Mouse (Mus musculus): ENCODE data around the gene Slc44a2. TPM values are rescaled to one million over a fixed set of nuclear protein-coding genes. Genes with fewer than 3 reads are reported as not detected.
"Not testable (repeated sequence)": the region's sequence is repeated elsewhere in the genome, so short reads cannot be mapped to it uniquely, and the experiment has no call there.

Gene Slc44a2
- polyA plus RNA-seq, 1 experiment from 2014 or later = 60.4 TPM

DNA sequence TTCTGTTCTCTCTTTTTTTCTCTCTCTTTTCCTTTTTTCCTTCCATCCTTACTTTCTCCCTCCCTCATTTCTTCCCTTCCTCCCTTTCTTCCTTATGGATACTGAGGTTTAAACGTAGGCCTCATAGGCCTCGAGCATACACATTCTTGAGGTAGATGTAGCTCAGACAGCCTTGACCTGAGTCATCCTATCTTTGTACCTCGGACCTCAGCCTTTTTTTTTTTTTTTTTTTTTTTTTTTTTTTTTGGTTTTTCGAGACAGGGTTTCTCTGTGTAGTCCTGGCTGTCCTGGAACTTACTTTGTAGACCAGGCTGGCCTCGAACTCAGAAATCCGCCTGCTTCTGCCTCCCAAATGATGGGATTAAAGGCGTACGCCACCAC lies 2.4 kb downstream of the Slc44a2 start:
- not testable (repeated sequence) for DNase-seq (ENCODE audit: low spot score); H3K9me3 ChIP-seq (ENCODE audit: control insufficient read depth, low read length); H3K27ac ChIP-seq (ENCODE audit: low read depth, low read length); H3K9ac ChIP-seq (ENCODE audit: low read depth, low read length); H3K4me2 ChIP-seq (replicated peaks; ENCODE audit: low read depth, low read length); H3K4me1 ChIP-seq (replicated peaks; ENCODE audit: control insufficient read depth, insufficient read depth, low read length); H3K4me3 ChIP-seq (ENCODE audit: low read depth, low read length); H3K27me3 ChIP-seq (ENCODE audit: control insufficient read depth, insufficient read depth, low read length); ATAC-seq (ENCODE audit: low FRiP score); H3K36me3 ChIP-seq (ENCODE audit: control insufficient read depth, insufficient read depth, low read length)
- 94% methylated on average over 8 of the region's 8 CpGs for WGBS

DNA sequence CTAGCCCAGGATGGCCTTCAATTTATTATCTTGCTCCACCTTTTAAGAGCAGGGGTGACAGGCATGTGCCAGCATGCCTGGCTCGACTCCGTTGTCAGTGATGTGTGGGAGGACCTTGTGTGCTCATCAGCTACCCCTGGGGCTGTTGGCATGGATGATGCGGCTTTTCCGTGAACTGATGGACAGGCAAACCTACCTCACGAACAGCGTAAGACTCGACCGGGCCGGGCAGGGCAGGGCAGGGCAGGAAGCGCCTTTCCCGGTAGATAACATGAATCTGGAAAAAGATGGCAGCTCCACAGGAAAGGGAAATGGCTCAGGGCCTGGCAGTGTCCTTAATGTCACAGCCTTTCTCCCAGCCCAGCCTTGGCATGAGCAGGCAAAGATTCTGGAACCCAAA lies 3.8 kb downstream of the Slc44a2 start:
- WGBS = 91% methylated on average over 11 of the region's 11 CpGs
- no peaks in the 10 kb centered on the region for H3K27me3 ChIP-seq (ENCODE audit: control insufficient read depth, insufficient read depth, low read length)
- no peak overlapping the region for H3K9ac ChIP-seq (ENCODE audit: low read depth, low read length)
- no peak overlapping the region for H3K27ac ChIP-seq (ENCODE audit: low read depth, low read length)
- DNase-seq (ENCODE audit: low spot score) (no peak), ATAC-seq (ENCODE audit: low FRiP score) (no peak)
- no peak overlapping the region for H3K4me2 ChIP-seq (replicated peaks; ENCODE audit: low read depth, low read length)
- H3K4me3 ChIP-seq (ENCODE audit: low read depth, low read length) = no peak overlapping the region
- no peaks in the 10 kb centered on the region for H3K36me3 ChIP-seq (ENCODE audit: control insufficient read depth, insufficient read depth, low read length)
- peaks cover 5% of the 10 kb centered on the region for H3K4me1 ChIP-seq (replicated peaks; ENCODE audit: control insufficient read depth, insufficient read depth, low read length)
- H3K9me3 ChIP-seq (ENCODE audit: control insufficient read depth, low read length) = no peaks in the 10 kb centered on the region

- Histone ChIP-seq H3K9ac (ENCODE audit: low read depth, low read length) (no peak overlapping the region), H3K4me2 (replicated peaks; ENCODE audit: low read depth, low read length) (no peak overlapping the region), H3K27me3 (ENCODE audit: control insufficient read depth, insufficient read depth, low read length) (no peaks in the 10 kb centered on the region), H3K9me3 (ENCODE audit: control insufficient read depth, low read length) (no peaks in the 10 kb centered on the region), H3K4me1 (replicated peaks; ENCODE audit: control insufficient read depth, insufficient read depth, low read length) (no peaks in the 10 kb centered on the region), H3K36me3 (ENCODE audit: control insufficient read depth, insufficient read depth, low read length) (no peaks in the 10 kb centered on the region), H3K27ac (ENCODE audit: low read depth, low read length) (no peak overlapping the region), H3K4me3 (ENCODE audit: low read depth, low read length) (no peak overlapping the region)
- DNase-seq (ENCODE audit: low spot score) (no peak), ATAC-seq (ENCODE audit: low FRiP score) (no peak)
- 72% methylated on average over 3 of the region's 3 CpGs for WGBS
Measured at GRCm38 (mm10) chr9:21327569-21327968, 7.1 kb downstream of the Slc44a2 start.

DNA sequence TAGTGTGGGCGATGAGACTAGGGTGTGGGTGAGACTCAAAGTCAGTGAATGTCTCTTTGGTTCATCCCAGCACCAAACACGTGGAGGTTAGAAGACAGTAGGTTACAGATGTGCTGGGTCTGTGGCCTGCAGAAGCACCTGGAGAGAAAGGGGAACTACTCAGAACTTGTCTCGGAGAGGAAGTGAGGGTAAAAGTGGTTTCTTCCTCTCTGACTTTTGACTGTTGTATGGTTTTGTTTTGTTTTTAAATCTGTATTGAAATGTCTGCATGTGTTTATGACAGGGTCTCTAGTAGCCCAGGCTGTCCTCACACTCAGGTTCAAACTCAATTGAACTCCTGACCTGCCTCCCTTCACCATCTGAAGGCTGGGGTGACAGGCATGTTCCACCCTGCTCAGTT lies 7.5 kb downstream of the Slc44a2 start:
- no peak for DNase-seq (ENCODE audit: low spot score)
- Histone ChIP-seq H3K4me3 (ENCODE audit: low read depth, low read length) (no peak overlapping the region), H3K4me2 (replicated peaks; ENCODE audit: low read depth, low read length) (no peak overlapping the region), H3K27me3 (ENCODE audit: control insufficient read depth, insufficient read depth, low read length) (no peaks in the 10 kb centered on the region), H3K27ac (ENCODE audit: low read depth, low read length) (no peak overlapping the region), H3K36me3 (ENCODE audit: control insufficient read depth, insufficient read depth, low read length) (no peaks in the 10 kb centered on the region), H3K4me1 (replicated peaks; ENCODE audit: control insufficient read depth, insufficient read depth, low read length) (no peaks in the 10 kb centered on the region), H3K9me3 (ENCODE audit: control insufficient read depth, low read length) (no peaks in the 10 kb centered on the region), H3K9ac (ENCODE audit: low read depth, low read length) (no peak overlapping the region)
- no peak for ATAC-seq (ENCODE audit: low FRiP score)
- 83% methylated on average over 3 of the region's 3 CpGs for WGBS

- H3K9ac ChIP-seq (ENCODE audit: low read depth, low read length) = no peak overlapping the region
- ATAC-seq (ENCODE audit: low FRiP score) (no peak), DNase-seq (ENCODE audit: low spot score) (no peak)
- WGBS = 90% methylated on average over 3 of the region's 5 CpGs
- H3K4me1 ChIP-seq (replicated peaks; ENCODE audit: control insufficient read depth, insufficient read depth, low read length) = no peaks in the 10 kb centered on the region
- H3K4me2 ChIP-seq (replicated peaks; ENCODE audit: low read depth, low read length) = no peak overlapping the region
- no peak overlapping the region for H3K4me3 ChIP-seq (ENCODE audit: low read depth, low read length)
- no peak overlapping the region for H3K27ac ChIP-seq (ENCODE audit: low read depth, low read length)
- no peaks in the 10 kb centered on the region for H3K36me3 ChIP-seq (ENCODE audit: control insufficient read depth, insufficient read depth, low read length)
- H3K9me3 ChIP-seq (ENCODE audit: control insufficient read depth, low read length) = no peaks in the 10 kb centered on the region
- no peaks in the 10 kb centered on the region for H3K27me3 ChIP-seq (ENCODE audit: control insufficient read depth, insufficient read depth, low read length)
Measured at GRCm38 (mm10) chr9:21329041-21329440, 8.5 kb downstream of the Slc44a2 start.

DNA sequence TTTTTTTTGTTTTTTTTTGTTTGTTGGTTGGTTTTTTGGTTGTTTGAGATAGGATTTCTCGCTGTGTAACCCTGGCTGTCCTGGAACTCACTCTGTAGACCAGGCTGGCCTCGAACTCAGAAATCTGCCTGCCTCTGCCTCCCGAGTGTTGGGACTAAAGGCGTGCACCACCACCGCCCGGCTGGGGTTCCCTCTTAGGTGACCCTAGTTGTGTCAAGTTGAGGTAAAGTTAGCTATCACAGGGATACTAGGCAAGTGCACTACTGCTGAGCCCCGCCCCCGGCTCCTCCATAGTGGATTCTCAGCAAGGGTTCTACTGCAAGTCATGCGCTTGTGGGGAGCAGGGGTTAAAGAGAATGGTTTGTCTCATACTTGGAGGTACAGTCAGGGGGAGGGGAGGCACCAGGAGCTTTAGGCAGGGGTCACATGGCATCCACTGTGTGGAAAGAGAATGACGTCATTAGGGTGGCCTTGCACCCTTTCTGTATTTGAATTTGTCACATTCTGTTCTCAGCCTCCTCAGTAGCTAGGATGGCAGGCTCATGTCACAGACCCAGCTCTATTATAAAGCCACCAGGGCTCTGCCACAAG lies 9.3 kb downstream of the Slc44a2 start:
- Histone ChIP-seq H3K9me3 (ENCODE audit: control insufficient read depth, low read length) (no peaks in the 10 kb centered on the region), H3K36me3 (ENCODE audit: control insufficient read depth, insufficient read depth, low read length) (no peaks in the 10 kb centered on the region), H3K4me1 (replicated peaks; ENCODE audit: control insufficient read depth, insufficient read depth, low read length) (no peaks in the 10 kb centered on the region), H3K27ac (ENCODE audit: low read depth, low read length) (no peak overlapping the region), H3K27me3 (ENCODE audit: control insufficient read depth, insufficient read depth, low read length) (no peaks in the 10 kb centered on the region), H3K4me3 (ENCODE audit: low read depth, low read length) (no peak overlapping the region), H3K9ac (ENCODE audit: low read depth, low read length) (no peak overlapping the region), H3K4me2 (replicated peaks; ENCODE audit: low read depth, low read length) (no peak overlapping the region)
- no peak for DNase-seq (ENCODE audit: low spot score)
- no peak for ATAC-seq (ENCODE audit: low FRiP score)
- 92% methylated on average over 10 of the region's 10 CpGs for WGBS

GRCm38 (mm10) chr9:21331365-21332140 lies 11.1 kb downstream of the Slc44a2 start:
- Histone ChIP-seq H3K4me2 (replicated peaks; ENCODE audit: low read depth, low read length) (no peak overlapping the region), H3K4me1 (replicated peaks; ENCODE audit: control insufficient read depth, insufficient read depth, low read length) (no peaks in the 10 kb centered on the region), H3K27me3 (ENCODE audit: control insufficient read depth, insufficient read depth, low read length) (no peaks in the 10 kb centered on the region), H3K9me3 (ENCODE audit: control insufficient read depth, low read length) (no peaks in the 10 kb centered on the region), H3K36me3 (ENCODE audit: control insufficient read depth, insufficient read depth, low read length) (no peaks in the 10 kb centered on the region), H3K27ac (ENCODE audit: low read depth, low read length) (0 out of 2 replicates have a peak overlapping the region, but pooled peaks have one; percentile 58), H3K4me3 (ENCODE audit: low read depth, low read length) (no peak overlapping the region), H3K9ac (ENCODE audit: low read depth, low read length) (no peak overlapping the region)
- ATAC-seq (ENCODE audit: low FRiP score) = no peak
- DNase-seq (ENCODE audit: low spot score) = no peak
- 86% methylated on average over 12 of the region's 12 CpGs for WGBS

GRCm38 (mm10) chr9:21332161-21333061 lies 11.9 kb downstream of the Slc44a2 start:
- DNase-seq (ENCODE audit: low spot score) (no peak), ATAC-seq (ENCODE audit: low FRiP score) (no peak)
- no peaks in the 10 kb centered on the region for H3K27me3 ChIP-seq (ENCODE audit: control insufficient read depth, insufficient read depth, low read length)
- H3K4me1 ChIP-seq (replicated peaks; ENCODE audit: control insufficient read depth, insufficient read depth, low read length) = no peaks in the 10 kb centered on the region
- 45% methylated on average over 9 of the region's 9 CpGs for WGBS
- H3K36me3 ChIP-seq (ENCODE audit: control insufficient read depth, insufficient read depth, low read length) = no peaks in the 10 kb centered on the region
- no peak overlapping the region for H3K4me3 ChIP-seq (ENCODE audit: low read depth, low read length)
- 0 out of 2 replicates have a peak overlapping the region, but pooled peaks have one; percentile 58 for H3K27ac ChIP-seq (ENCODE audit: low read depth, low read length)
- 0 out of 2 replicates have a peak overlapping the region, but pooled peaks have one; percentile 15 for H3K9ac ChIP-seq (ENCODE audit: low read depth, low read length)
- no peaks in the 10 kb centered on the region for H3K9me3 ChIP-seq (ENCODE audit: control insufficient read depth, low read length)
- no peak overlapping the region for H3K4me2 ChIP-seq (replicated peaks; ENCODE audit: low read depth, low read length)
